Mouse (Mus musculus): Measurements from ENCODE around the gene Sergef. TPM values are rescaled to one million over a fixed set of nuclear protein-coding genes. Genes with fewer than 3 reads are reported as not detected.
A peak's percentile ranks its signal among the peaks of the same experiment; 100 is the strongest.
"Not testable (repeated sequence)": the region's sequence is repeated elsewhere in the genome, so short reads cannot be mapped to it uniquely, and the experiment has no call there.

Gene Sergef
- 6.3 and 7.1 TPM in 2 replicates for polyA plus RNA-seq (2011; ENCODE audit: insufficient read length, low read depth, missing spikeins)

DNA sequence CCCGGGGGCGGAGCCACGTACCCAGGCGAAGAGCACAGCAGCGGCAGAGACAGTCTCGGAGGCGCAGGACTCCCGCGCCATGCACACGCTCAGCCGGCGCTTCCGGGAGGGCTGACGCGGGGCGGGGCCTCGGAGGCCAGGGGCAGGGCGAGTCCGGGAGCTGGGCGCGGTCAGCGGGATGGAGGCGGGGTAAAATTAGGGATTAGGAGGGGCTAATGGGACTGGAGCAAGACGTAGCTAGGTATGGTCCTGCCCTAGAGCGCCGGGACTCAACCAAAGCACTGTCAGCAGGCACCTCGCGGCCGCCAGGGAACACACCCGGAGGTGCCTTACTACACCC lies at the start of gene Sergef:
TSS of gene Sergef (minus strand) at position 116 of the 340 bp plus-strand sequence.
- Histone ChIP-seq H3K4me3 (ENCODE audit: insufficient read depth, low read length) (peak within 1 kb of the TSS; percentile 68), H3K4me1 (ENCODE audit: control insufficient read depth, insufficient read depth, low read length) (no peaks in the 10 kb centered on the region), H3K27ac (ENCODE audit: insufficient read depth, low read length) (no peak within 1 kb of the TSS)
- TF ChIP-seq POLR2A (IDR thresholded peaks at IDR 0.05; ENCODE audit: low read depth, low read length) (peak; percentile 95), CTCF (IDR thresholded peaks at IDR 0.05; ENCODE audit: borderline replicate concordance, insufficient read depth, low read length) (no peak)

DNA sequence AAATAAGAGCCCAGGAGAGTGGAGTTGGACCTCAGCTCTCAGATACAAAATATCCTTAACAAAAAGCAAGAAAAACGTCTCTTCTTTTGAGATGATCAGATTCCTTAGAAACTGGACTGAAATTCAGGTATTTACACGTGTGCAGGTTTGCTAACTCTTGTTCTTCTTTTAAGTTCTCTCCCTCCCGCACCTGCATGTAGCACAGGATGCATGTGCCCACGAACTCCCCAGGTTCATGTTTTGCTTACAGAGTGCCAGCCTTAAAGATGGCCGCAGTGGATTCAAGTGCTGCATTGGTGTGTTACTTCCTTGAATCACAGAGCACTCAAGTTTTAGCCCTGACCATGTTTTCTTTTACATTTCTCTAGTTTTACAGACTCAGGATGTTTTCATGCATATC lies 47.2 kb upstream of the Sergef start:
- TF ChIP-seq POLR2A (IDR thresholded peaks at IDR 0.05; ENCODE audit: low read depth, low read length) (no peak), CTCF (IDR thresholded peaks at IDR 0.05; ENCODE audit: borderline replicate concordance, insufficient read depth, low read length) (no peak)
- Histone ChIP-seq H3K4me3 (ENCODE audit: insufficient read depth, low read length) (no peak overlapping the region), H3K27ac (ENCODE audit: insufficient read depth, low read length) (no peak overlapping the region), H3K4me1 (ENCODE audit: control insufficient read depth, insufficient read depth, low read length) (no peaks in the 10 kb centered on the region)

DNA sequence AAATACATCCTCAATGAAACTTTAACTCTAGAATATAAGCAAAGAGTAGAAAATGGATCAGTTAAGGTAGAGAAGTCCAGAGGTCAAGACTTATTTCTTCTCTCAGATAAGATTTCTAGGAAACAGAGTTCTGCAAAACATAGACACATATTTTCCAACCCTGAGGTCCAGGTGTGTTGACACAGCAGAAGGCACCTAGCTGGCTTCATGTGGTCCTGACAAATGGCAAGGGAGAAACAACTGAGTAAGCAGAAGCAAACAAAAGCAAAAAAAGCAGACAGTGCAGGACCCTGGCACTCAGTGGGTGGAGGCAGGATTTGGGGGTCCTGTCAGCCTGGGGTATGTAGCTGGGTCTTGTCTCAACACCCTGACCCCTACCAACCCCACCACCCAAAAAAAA lies 41.1 kb upstream of the Sergef start:
- Histone ChIP-seq H3K4me1 (ENCODE audit: control insufficient read depth, insufficient read depth, low read length) (no peaks in the 10 kb centered on the region), H3K27ac (ENCODE audit: insufficient read depth, low read length) (no peak overlapping the region), H3K4me3 (ENCODE audit: insufficient read depth, low read length) (no peak overlapping the region)
- TF ChIP-seq POLR2A (IDR thresholded peaks at IDR 0.05; ENCODE audit: low read depth, low read length) = no peak

DNA sequence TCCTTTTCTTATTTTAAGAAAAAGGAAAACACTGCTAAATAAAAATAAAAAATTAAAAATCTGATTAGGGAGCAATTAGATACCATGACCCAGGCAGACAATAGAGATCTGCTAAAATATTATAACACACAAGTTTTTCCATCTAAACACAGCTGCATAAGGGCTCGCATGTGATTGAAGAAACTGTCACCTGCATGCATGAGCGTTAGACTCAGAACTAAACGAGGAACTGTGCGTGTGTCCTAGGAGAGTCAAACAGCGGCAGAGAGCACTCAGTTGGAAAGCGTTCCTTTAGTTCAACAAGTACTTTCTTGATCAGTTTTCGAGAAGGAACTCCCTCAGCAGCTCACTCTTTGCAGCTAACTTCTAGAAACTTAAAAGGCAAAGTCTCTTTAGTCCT lies 39.4 kb upstream of the Sergef start:
- not testable (repeated sequence) for H3K4me1 ChIP-seq (ENCODE audit: control insufficient read depth, insufficient read depth, low read length); H3K4me3 ChIP-seq (ENCODE audit: insufficient read depth, low read length); H3K27ac ChIP-seq (ENCODE audit: insufficient read depth, low read length)

DNA sequence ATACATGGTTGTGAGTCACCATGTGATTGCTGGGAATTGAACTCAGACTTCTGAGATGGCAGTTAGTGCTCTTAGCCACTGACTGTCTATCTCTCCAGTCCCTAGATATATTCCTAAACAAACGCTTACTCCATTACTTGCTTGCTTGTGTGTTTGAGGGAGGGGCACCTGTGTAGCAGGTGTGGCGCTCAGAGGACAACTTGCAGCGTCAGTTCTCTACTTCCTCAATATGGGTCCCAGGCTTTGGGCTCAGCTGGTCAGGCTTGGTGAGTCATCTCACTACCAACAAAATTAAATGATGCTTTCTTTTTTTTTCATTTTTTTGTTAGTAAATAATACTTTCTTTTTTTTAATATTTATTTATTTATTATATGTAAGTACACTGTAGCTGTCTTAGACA lies 38.8 kb upstream of the Sergef start:
- no peaks in the 10 kb centered on the region for H3K4me1 ChIP-seq (ENCODE audit: control insufficient read depth, insufficient read depth, low read length)
- no peak overlapping the region for H3K27ac ChIP-seq (ENCODE audit: insufficient read depth, low read length)
- no peak overlapping the region for H3K4me3 ChIP-seq (ENCODE audit: insufficient read depth, low read length)
- TF ChIP-seq CTCF (IDR thresholded peaks at IDR 0.05; ENCODE audit: borderline replicate concordance, insufficient read depth, low read length) (no peak), POLR2A (IDR thresholded peaks at IDR 0.05; ENCODE audit: low read depth, low read length) (no peak)

DNA sequence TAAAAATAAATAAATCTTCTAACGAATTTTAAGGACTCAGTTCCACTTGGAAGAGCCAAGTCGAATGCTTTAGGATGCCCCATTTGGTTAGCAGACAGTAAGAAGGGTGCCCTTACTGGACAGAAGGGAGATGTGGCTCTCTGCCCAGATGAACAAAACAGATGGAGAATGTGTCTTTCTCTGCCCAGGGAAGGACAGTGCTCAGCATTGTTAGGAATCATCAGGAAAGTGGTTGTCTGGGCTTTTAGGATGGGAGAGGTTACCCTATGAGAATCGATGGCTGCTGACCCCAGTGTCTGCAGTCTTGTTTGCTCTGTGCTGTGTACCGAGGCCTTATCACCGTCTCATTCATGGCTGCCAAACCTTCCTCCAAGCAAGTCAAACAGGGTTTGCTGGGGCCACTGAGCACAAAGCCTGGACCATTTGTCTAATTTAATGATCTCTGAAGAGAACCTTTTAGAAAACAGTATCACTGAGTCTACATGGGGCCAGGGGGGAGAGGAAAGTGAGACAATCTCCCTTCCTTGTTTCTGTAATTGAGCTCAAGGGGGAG lies 37.3 kb upstream of the Sergef start:
- TF ChIP-seq CTCF (IDR thresholded peaks at IDR 0.05; ENCODE audit: borderline replicate concordance, insufficient read depth, low read length) (no peak), POLR2A (IDR thresholded peaks at IDR 0.05; ENCODE audit: low read depth, low read length) (no peak)
- Histone ChIP-seq H3K27ac (ENCODE audit: insufficient read depth, low read length) (no peak overlapping the region), H3K4me3 (ENCODE audit: insufficient read depth, low read length) (no peak overlapping the region), H3K4me1 (ENCODE audit: control insufficient read depth, insufficient read depth, low read length) (peaks cover 3% of the 10 kb centered on the region; the same call in 1 of the 2 replicates)

DNA sequence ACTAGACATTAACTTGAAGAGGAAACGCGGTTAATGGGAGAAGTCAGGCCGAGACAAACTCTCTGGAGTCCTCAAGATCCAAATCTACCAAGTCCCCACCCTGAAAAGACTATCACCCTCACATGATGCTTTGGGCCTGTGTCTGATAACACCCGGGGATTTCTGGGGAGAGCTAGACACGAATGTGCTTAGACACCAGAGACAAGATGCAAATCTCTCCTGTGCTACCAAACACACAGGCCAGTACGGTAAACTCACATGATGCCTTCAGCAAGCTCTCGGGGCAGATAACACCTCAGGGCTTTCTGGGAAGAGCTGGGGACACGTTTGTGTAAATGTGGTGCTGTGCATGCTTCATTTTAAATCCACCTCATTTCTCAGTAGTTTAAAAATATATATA lies 36.3 kb upstream of the Sergef start:
- no peak overlapping the region for H3K27ac ChIP-seq (ENCODE audit: insufficient read depth, low read length)
- H3K4me1 ChIP-seq (ENCODE audit: control insufficient read depth, insufficient read depth, low read length) = peaks cover 6% of the 10 kb centered on the region; the same call in 1 of the 2 replicates
- H3K4me3 ChIP-seq (ENCODE audit: insufficient read depth, low read length) = no peak overlapping the region
- TF ChIP-seq POLR2A (IDR thresholded peaks at IDR 0.05; ENCODE audit: low read depth, low read length) (no peak), CTCF (IDR thresholded peaks at IDR 0.05; ENCODE audit: borderline replicate concordance, insufficient read depth, low read length) (no peak)

DNA sequence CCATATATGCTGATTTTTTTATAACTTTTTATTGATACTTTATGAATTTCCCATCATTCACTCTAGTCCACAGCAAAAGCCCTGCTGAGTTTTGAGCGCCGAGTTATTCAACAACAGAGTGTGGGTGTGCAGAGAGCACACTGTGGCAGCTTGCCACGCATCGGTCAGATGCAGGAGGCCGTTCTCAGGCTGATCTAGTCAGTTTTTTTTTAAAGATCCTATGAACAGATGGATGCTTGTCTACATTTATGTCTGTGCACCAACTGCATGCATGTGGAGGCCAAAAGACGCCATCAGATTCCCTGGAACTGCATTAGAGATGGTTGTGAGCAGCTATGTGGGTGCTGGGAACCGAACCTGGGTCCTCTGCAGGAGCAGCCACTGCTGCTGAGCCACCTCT lies 35.5 kb upstream of the Sergef start:
- Histone ChIP-seq H3K4me1 (ENCODE audit: control insufficient read depth, insufficient read depth, low read length) (peaks cover 6% of the 10 kb centered on the region; the same call in 1 of the 2 replicates), H3K27ac (ENCODE audit: insufficient read depth, low read length) (no peak overlapping the region), H3K4me3 (ENCODE audit: insufficient read depth, low read length) (no peak overlapping the region)
- no peak for TF ChIP-seq POLR2A (IDR thresholded peaks at IDR 0.05; ENCODE audit: low read depth, low read length)
- TF ChIP-seq CTCF (IDR thresholded peaks at IDR 0.05; ENCODE audit: borderline replicate concordance, insufficient read depth, low read length) = no peak

DNA sequence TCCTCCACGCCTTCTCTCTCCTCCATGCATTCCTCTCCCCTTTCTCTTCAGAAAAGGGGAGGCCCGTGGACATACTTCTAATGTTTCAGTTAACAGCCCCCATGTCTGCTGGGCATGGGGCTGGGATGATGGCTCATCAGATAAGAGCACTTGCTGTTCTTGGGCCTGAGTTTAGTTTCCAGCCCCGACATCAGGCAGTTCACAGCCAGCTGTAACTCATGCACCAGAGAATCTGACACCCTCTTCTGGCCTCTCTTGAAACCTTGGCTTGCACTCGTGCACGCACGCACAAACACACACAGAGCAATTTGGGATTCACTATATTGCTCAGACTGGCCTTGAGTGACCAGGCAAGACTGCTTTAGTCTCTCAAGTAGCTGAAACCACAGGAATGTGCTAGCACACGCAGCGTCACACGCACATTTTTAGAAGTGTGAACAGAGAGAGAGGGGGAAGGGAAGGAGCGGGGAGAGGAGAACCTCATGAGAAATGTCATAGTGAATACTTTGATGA lies 32.6 kb upstream of the Sergef start, which contains the start of gene Tph1:
TSS of gene Tph1 (minus strand) at position 378 of the 513 bp plus-strand sequence.
- Histone ChIP-seq H3K27ac (ENCODE audit: insufficient read depth, low read length) (no peak within 1 kb of the TSS), H3K4me3 (ENCODE audit: insufficient read depth, low read length) (no peak within 1 kb of the TSS), H3K4me1 (ENCODE audit: control insufficient read depth, insufficient read depth, low read length) (peaks cover 6% of the 10 kb centered on the region; the same call in 1 of the 2 replicates)
- no peak for TF ChIP-seq CTCF (IDR thresholded peaks at IDR 0.05; ENCODE audit: borderline replicate concordance, insufficient read depth, low read length)
- no peak for TF ChIP-seq POLR2A (IDR thresholded peaks at IDR 0.05; ENCODE audit: low read depth, low read length)

DNA sequence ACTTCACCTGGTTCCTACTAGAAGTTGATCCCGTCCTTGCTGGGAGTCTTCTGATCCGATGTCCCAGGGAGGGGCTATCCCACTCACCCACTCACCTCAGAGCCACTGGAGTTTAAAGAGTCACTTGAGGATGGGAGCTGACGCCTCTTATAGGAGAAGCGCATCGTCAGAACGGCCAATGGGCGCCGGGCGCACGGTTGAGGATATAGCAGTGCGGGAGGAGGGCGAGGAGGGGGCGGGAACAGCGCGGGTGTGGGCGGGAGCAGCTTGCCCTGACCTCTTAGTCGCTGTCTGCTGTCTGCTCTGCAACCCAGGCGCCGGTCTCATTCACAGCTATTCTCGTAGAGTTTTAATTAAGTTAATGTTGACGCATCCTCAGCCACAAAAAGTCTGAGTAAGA lies 27.6 kb upstream of the Sergef start:
- Histone ChIP-seq H3K4me1 (ENCODE audit: control insufficient read depth, insufficient read depth, low read length) (peaks cover 4% of the 10 kb centered on the region; the same call in 1 of the 2 replicates), H3K4me3 (ENCODE audit: insufficient read depth, low read length) (no peak overlapping the region), H3K27ac (ENCODE audit: insufficient read depth, low read length) (no peak overlapping the region)
- TF ChIP-seq CTCF (IDR thresholded peaks at IDR 0.05; ENCODE audit: borderline replicate concordance, insufficient read depth, low read length) (no peak), POLR2A (IDR thresholded peaks at IDR 0.05; ENCODE audit: low read depth, low read length) (no peak)

DNA sequence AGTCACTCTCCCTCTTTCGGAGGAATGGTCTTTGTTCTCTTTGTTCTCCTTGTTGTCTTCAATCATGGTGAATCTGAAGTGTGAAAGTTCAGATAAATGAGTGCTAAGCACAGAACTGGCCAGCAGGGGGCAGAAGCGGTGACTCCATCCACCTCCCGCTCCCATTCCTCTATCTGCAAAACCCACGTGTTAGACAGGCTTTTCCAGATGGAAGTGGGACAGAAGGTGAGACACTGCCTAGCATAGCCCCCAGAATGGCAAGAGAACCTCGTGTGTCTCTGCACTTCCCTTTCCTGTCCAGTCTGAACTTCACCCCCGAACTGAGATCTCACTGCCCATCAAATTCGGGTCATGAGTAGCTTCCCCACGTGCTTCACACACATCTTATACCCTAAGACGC lies 25.6 kb upstream of the Sergef start:
- no peak for TF ChIP-seq POLR2A (IDR thresholded peaks at IDR 0.05; ENCODE audit: low read depth, low read length)
- TF ChIP-seq CTCF (IDR thresholded peaks at IDR 0.05; ENCODE audit: borderline replicate concordance, insufficient read depth, low read length) = peak; percentile 54; the same call in 1 of the 2 replicates
- Histone ChIP-seq H3K4me3 (ENCODE audit: insufficient read depth, low read length) (no peak overlapping the region), H3K4me1 (ENCODE audit: control insufficient read depth, insufficient read depth, low read length) (no peaks in the 10 kb centered on the region), H3K27ac (ENCODE audit: insufficient read depth, low read length) (no peak overlapping the region)
